Mouse (Mus musculus) heart, postnatal 0 days (tissue): ENCODE results near the gene Psmc6. TPM values are rescaled to one million over a fixed set of nuclear protein-coding genes. Genes with fewer than 3 reads are reported as not detected.

ENCODE experiments used
- ATAC-seq: fragments of 200-750 bp; cut with Nextera tagmentation; 2 replicates; pipeline ENCODE4 v1.8.0; 2017; ENCODE audit warnings: low read depth, moderate number of reproducible peaks, moderate library complexity; ENCODE audit not compliant: insufficient read depth
- DNase-seq: peaks from one replicate; pipeline ENCODE4 v3.0.0-alpha.2; 2016; ENCODE audit warnings: low spot score
- H3K27ac ChIP-seq: fragments of 300-500 bp; sonication (generic); 2 replicates; pipeline ENCODE4 v1.5.1; 2014; ENCODE audit warnings: low read depth, mild to moderate bottlenecking
- H3K27me3 ChIP-seq: fragments of 300-500 bp; sonication (generic); 2 replicates; pipeline ENCODE4 v1.6.1; 2014; ENCODE audit warnings: low read length, mixed read lengths; ENCODE audit not compliant: control insufficient read depth, insufficient read depth
- H3K36me3 ChIP-seq: fragments of 300-500 bp; sonication (generic); replicated peaks from 2 replicates; pipeline ENCODE4 v1.6.1; 2014; ENCODE audit warnings: low read length, mixed read lengths; ENCODE audit not compliant: control insufficient read depth, insufficient read depth
- H3K4me1 ChIP-seq: fragments of 300-500 bp; sonication (generic); 2 replicates; pipeline ENCODE4 v1.6.1; 2014; ENCODE audit warnings: antibody characterized with exemption; ENCODE audit not compliant: control insufficient read depth, insufficient read depth
- H3K4me2 ChIP-seq: fragments of 300-500 bp; sonication (generic); 2 replicates; pipeline ENCODE4 v1.6.1; 2014; ENCODE audit warnings: low read depth, mild to moderate bottlenecking, low read length, moderate library complexity
- H3K4me3 ChIP-seq: fragments of 300-500 bp; sonication (generic); 2 replicates; pipeline ENCODE4 v1.5.1; 2014; ENCODE audit warnings: low read depth, low read length
- H3K9ac ChIP-seq: fragments of 300-500 bp; sonication (generic); replicated peaks from 2 replicates; pipeline ENCODE4 v1.6.1; 2014; ENCODE audit warnings: low read depth, low read length, mixed read lengths
- H3K9me3 ChIP-seq: fragments of 300-500 bp; sonication (generic); replicated peaks from 2 replicates; pipeline ENCODE4 v1.6.1; 2016; ENCODE audit warnings: low read length; ENCODE audit not compliant: control insufficient read depth
- CTCF ChIP-seq: IDR thresholded peaks from 2 replicates; pipeline ENCODE4 v1.5.1; 2016; ENCODE audit warnings: antibody characterized with exemption, control low read depth, low read depth
- EP300 ChIP-seq: IDR thresholded peaks from 2 replicates; pipeline ENCODE4 v1.6.1; 2016; ENCODE audit warnings: antibody characterized with exemption, low read depth
- WGBS: fragments of 180-500 bp; shearing (Covaris S2); extraction: QIAGEN DNeasy Blood & Tissue Kit; methylation state at CpG from one replicate; pipeline ENCODE4 v1.1.7; 2014; 5-methylcytosine and 5-hydroxymethylcytosine counted together
- polyA plus RNA-seq: library from polyadenylated mRNA; unstranded; fragments of >200 nt; fragmentation: Nextera tagmentation; extraction: Ambion mirVana; gene quantifications from 2 replicates; pipeline ENCODE4 v1.2.1, GENCODE M21; 2015
- total RNA-seq: library from RNA; depleted of rRNA; stranded (reverse); fragments of >200 nt; gene quantifications from 2 replicates; pipeline ENCODE4 v1.2.3, GENCODE M21; 2014; ENCODE audit warnings: low replicate concordance

Psmc6 gene
- total and polyA plus RNA-seq, 2 experiments from 2014 or later, result 120 to 163 TPM

- H3K36me3 ChIP-seq, result peaks cover 20% of the 10 kb centered on the region
- no peak for DNase-seq
- WGBS, result 77% methylated on average over 16 of the region's 16 CpGs
- no peak for ATAC-seq
- no peaks in the 10 kb centered on the region for H3K9me3 ChIP-seq
- H3K4me3 ChIP-seq, result no peak overlapping the region
- H3K27me3 ChIP-seq, result no peaks in the 10 kb centered on the region
- no peak overlapping the region for H3K4me2 ChIP-seq
- H3K9ac ChIP-seq, result no peak overlapping the region
- no peak overlapping the region for H3K27ac ChIP-seq
- no peaks in the 10 kb centered on the region for H3K4me1 ChIP-seq
- TF ChIP-seq EP300, result no peak
Observed at GRCm38 (mm10) chr14:45364211-45365195, 34.9 kb downstream of the Psmc6 start.

GRCm38 (mm10) chr14:45365196-45365587 lies 35.6 kb downstream of the Psmc6 start:
- TF ChIP-seq EP300, result no peak
- Histone ChIP-seq H3K4me2 (no peak overlapping the region), H3K27me3 (no peaks in the 10 kb centered on the region), H3K4me3 (no peak overlapping the region), H3K9ac (no peak overlapping the region), H3K36me3 (peaks cover 26% of the 10 kb centered on the region), H3K4me1 (no peaks in the 10 kb centered on the region), H3K27ac (no peak overlapping the region), H3K9me3 (no peaks in the 10 kb centered on the region)
- WGBS, result 82% methylated on average over 6 of the region's 6 CpGs
- DNase-seq, result no peak
- no peak for ATAC-seq

GRCm38 (mm10) chr14:45378771-45379170 lies 49.2 kb downstream of the Psmc6 start:
- H3K9ac ChIP-seq, result no peak overlapping the region

GRCm38 (mm10) chr14:45380756-45381155 lies 51.2 kb downstream of the Psmc6 start:
- no peak for TF ChIP-seq EP300
- TF ChIP-seq CTCF, result no peak
- Histone ChIP-seq H3K4me3 (no peak overlapping the region), H3K4me2 (no peak overlapping the region), H3K9me3 (no peaks in the 10 kb centered on the region), H3K27ac (no peak overlapping the region), H3K4me1 (no peaks in the 10 kb centered on the region), H3K9ac (no peak overlapping the region), H3K27me3 (no peaks in the 10 kb centered on the region), H3K36me3 (peaks cover 36% of the 10 kb centered on the region)
- DNase-seq (no peak), ATAC-seq (no peak)
- WGBS, result 79% methylated on average over 6 of the region's 6 CpGs

More at GRCm38 (mm10) chr14:45378771-45379170, 49.2 kb downstream of the Psmc6 start:
- no peaks in the 10 kb centered on the region for H3K9me3 ChIP-seq
- H3K36me3 ChIP-seq, result peaks cover 36% of the 10 kb centered on the region
- no peak for TF ChIP-seq CTCF
- TF ChIP-seq EP300, result no peak
- H3K27me3 ChIP-seq, result no peaks in the 10 kb centered on the region
- no peaks in the 10 kb centered on the region for H3K4me1 ChIP-seq
- H3K4me3 ChIP-seq, result no peak overlapping the region
- H3K27ac ChIP-seq, result no peak overlapping the region
- WGBS, result 87% methylated on average over 3 of the region's 3 CpGs
- no peak for DNase-seq
- no peak overlapping the region for H3K4me2 ChIP-seq
- ATAC-seq, result no peak

DNA sequence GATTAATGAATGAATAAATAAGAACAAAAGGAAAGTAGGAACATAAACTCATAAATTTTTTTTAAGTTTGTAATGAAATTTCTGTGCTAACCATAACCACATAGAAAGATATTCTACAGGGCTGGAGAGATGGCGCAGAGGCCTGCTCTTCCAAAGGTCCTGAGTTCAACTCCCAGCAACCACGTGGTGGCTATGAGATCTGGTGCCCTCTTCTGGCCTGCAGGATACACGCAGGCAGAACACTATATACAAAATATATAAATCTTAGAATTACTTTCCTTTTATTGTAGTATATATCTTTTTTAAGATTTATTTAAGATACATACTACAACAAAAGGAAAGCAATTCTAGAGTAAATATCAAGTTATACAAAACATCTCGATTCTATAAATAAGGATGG lies 53.3 kb downstream of the Psmc6 start:
- TF ChIP-seq EP300 (no peak), CTCF (no peak; the same call in 1 of the 2 replicates)
- H3K4me2 ChIP-seq, result no peak overlapping the region
- DNase-seq (no peak), ATAC-seq (no peak)
- no peak overlapping the region for H3K4me3 ChIP-seq
- H3K9me3 ChIP-seq, result no peaks in the 10 kb centered on the region
- H3K36me3 ChIP-seq, result peaks cover 36% of the 10 kb centered on the region
- H3K4me1 ChIP-seq, result peaks cover 8% of the 10 kb centered on the region
- H3K27me3 ChIP-seq, result no peaks in the 10 kb centered on the region
- H3K9ac ChIP-seq, result no peak overlapping the region
- H3K27ac ChIP-seq, result no peak overlapping the region
- 79% methylated on average over 4 of the region's 4 CpGs for WGBS
